Mouse (Mus musculus): ENCODE results near the gene Tmem115. TPM values are rescaled to one million over a fixed set of nuclear protein-coding genes. Genes with fewer than 3 reads are reported as not detected.
A peak's percentile ranks its signal among the peaks of the same experiment; 100 is the strongest.
"Not testable (repeated sequence)": the region's sequence is repeated elsewhere in the genome, so short reads cannot be mapped to it uniquely, and the experiment has no call there.

Tmem115 gene
- polyA plus RNA-seq, 1 experiment from 2014 or later = 41.3 TPM

GRCm38 (mm10) chr9:107552690-107553393 lies 19.1 kb downstream of the Tmem115 start:
- peaks cover 14% of the 10 kb centered on the region for H3K36me3 ChIP-seq
- WGBS = 79% methylated on average over 5 of the region's 5 CpGs
- H3K9ac ChIP-seq (replicated peaks) = no peak overlapping the region
- H3K9me3 ChIP-seq = no peaks in the 10 kb centered on the region
- H3K4me1 ChIP-seq (replicated peaks) = peaks cover 51% of the 10 kb centered on the region
- no peak overlapping the region for H3K27ac ChIP-seq
- no peak for ATAC-seq
- H3K4me3 ChIP-seq (replicated peaks) = peak overlapping the region; percentile 60; the same call in 1 of the 2 replicates
- H3K27me3 ChIP-seq = peaks cover 57% of the 10 kb centered on the region
- peak overlapping the region; percentile 95; the same call in 1 of the 2 replicates for H3K4me2 ChIP-seq (replicated peaks)

DNA sequence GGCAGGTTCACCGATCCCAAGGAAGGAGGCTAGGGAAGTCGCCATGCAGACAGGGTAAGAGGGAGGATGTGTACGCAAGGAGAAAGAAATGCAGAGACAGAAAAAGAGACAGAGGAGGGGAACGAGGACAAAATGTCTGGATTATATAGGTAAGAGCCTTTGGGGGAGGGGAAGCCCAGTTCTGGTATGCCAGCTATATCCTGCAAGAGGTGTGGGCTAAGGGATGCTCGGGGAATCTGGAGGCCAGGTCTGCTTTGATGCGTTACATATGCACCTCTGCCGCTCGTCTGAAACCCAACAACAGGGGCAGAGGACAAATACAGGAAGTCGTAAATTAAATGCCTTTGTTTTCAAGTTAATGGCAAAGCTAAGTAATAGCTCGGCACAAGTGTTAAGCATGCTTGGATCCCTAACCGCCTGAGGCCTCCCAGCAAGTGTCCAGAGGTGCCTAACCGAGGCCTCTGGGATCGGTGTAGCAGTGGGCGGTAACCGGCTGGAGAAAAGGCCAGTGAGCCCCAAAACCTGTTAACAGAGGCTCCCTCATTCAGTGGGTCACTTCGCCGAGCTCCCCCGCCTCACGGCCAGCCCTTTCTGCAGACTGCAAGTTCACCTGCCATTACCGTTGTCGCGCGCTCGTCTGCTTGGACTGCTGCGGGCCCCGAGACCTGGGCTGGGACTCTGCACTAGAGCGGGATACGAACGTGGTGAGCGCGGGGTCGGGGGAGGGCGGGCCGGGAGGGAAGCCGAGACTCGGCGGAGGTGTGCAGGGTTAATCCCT lies 20.0 kb downstream of the Tmem115 start:
- Histone ChIP-seq H3K9ac (replicated peaks) (peak overlapping the region; percentile 74), H3K27ac (peak overlapping the region; percentile 82), H3K4me2 (replicated peaks) (peak overlapping the region; percentile 95), H3K4me3 (replicated peaks) (peak overlapping the region; percentile 60), H3K9me3 (no peaks in the 10 kb centered on the region), H3K36me3 (peaks cover 23% of the 10 kb centered on the region), H3K4me1 (replicated peaks) (peaks cover 51% of the 10 kb centered on the region), H3K27me3 (peaks cover 48% of the 10 kb centered on the region)
- peak; percentile 26 for ATAC-seq
- WGBS = 7% methylated on average over 37 of the region's 37 CpGs

DNA sequence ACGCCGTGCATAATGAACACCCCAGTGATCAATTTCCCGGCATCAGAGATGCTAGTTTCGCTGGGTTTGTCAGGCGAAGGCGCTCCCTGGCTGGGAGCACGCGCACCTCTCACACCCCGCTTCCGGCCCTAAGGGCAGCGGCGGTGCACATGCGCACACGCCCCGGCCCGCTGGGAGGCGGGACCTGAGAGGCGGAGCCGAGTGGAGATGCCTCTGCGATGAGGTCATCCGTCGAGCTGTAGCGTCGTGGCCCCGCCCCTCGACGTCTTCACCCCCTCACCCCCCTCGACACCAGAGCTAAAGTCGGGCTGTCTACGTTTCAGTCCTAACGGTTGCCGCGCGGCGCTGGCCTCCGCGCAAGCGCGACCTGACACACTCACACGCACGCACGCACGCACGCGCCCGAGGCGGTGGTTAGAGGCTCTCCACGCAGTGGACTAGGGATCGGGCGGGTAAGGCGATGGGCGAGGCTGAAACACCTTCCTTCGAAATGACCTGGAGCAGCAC lies 20.6 kb downstream of the Tmem115 start:
- under 1% methylated on average over 53 of the region's 53 CpGs for WGBS
- H3K4me1 ChIP-seq (replicated peaks) = peaks cover 51% of the 10 kb centered on the region
- H3K27me3 ChIP-seq = peaks cover 41% of the 10 kb centered on the region
- no peaks in the 10 kb centered on the region for H3K9me3 ChIP-seq
- peak overlapping the region; percentile 95 for H3K4me2 ChIP-seq (replicated peaks)
- H3K36me3 ChIP-seq = peaks cover 30% of the 10 kb centered on the region
- H3K4me3 ChIP-seq (replicated peaks) = peak overlapping the region; percentile 60
- peak overlapping the region; percentile 81 for H3K9ac ChIP-seq (replicated peaks)
- peak; percentile 95 for ATAC-seq
- peak overlapping the region; percentile 84 for H3K27ac ChIP-seq

DNA sequence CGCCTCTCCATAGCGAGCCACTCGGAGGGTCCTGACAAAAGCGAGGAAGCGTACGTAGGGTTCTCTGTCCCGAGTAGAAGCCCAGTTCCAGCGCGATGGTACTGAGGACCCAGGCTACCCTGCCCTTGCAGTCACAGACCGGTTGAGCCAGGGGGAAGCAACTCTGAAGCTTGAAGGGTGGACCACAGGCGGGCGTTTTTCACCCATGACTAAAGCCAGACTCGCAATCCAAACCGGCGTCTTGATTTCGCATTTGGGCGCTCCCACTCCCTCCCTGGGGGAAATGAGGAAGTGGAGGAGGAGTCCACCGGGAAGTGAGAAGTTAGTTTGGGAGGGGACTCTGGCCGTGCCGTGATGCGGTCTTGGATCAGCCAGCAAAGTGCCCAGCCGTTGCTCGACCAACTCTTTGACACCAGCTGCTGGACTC lies 21.3 kb downstream of the Tmem115 start:
- H3K4me2 ChIP-seq (replicated peaks) = peak overlapping the region; percentile 95
- under 1% methylated on average over 23 of the region's 23 CpGs for WGBS
- peak overlapping the region; percentile 81 for H3K9ac ChIP-seq (replicated peaks)
- peaks cover 51% of the 10 kb centered on the region for H3K4me1 ChIP-seq (replicated peaks)
- peak; percentile 55 for ATAC-seq
- peak overlapping the region; percentile 60 for H3K4me3 ChIP-seq (replicated peaks)
- peaks cover 36% of the 10 kb centered on the region for H3K36me3 ChIP-seq
- H3K27me3 ChIP-seq = peaks cover 35% of the 10 kb centered on the region
- H3K9me3 ChIP-seq = no peaks in the 10 kb centered on the region
- peak overlapping the region; percentile 84 for H3K27ac ChIP-seq

GRCm38 (mm10) chr9:107555701-107556100 lies 22.0 kb downstream of the Tmem115 start:
- Histone ChIP-seq H3K9ac (replicated peaks) (peak overlapping the region; percentile 81), H3K4me3 (replicated peaks) (peak overlapping the region; percentile 60), H3K36me3 (peaks cover 43% of the 10 kb centered on the region), H3K27me3 (peaks cover 28% of the 10 kb centered on the region), H3K4me1 (replicated peaks) (peaks cover 49% of the 10 kb centered on the region), H3K9me3 (no peaks in the 10 kb centered on the region), H3K4me2 (replicated peaks) (peak overlapping the region; percentile 95), H3K27ac (no peak overlapping the region)
- ATAC-seq = no peak
- WGBS = 49% methylated on average over 2 of the region's 2 CpGs

DNA sequence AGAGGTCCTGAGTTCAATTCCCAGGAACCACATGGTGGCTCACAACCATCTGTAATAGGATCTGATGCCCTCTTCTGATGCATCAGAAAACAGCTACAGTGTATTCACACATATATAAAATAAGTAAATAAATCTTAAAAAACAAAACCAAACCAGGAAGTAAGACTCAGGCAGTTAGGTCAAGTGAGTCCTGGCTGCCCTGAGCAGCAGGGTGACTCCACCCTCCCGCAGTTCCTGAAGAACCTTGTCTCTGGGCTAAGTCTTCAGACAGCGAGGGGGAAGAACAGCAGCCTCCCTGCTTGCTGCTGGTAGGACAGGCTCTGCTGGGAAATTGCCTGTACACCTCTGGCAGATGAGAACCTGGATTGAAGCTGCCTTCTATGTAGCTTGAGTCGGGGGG lies 22.6 kb downstream of the Tmem115 start:
- no peak for ATAC-seq
- Histone ChIP-seq H3K4me3 (replicated peaks) (peak overlapping the region; percentile 60), H3K27ac (no peak overlapping the region), H3K4me2 (replicated peaks) (peak overlapping the region; percentile 95), H3K4me1 (replicated peaks) (peaks cover 42% of the 10 kb centered on the region), H3K36me3 (peaks cover 49% of the 10 kb centered on the region), H3K9ac (replicated peaks) (0 out of 2 replicates have a peak overlapping the region, but pooled peaks have one; percentile 39), H3K27me3 (peaks cover 22% of the 10 kb centered on the region), H3K9me3 (no peaks in the 10 kb centered on the region)
- 84% methylated on average over 3 of the region's 3 CpGs for WGBS

- Histone ChIP-seq H3K27ac (peak within 1 kb of the TSS; percentile 73), H3K36me3 (peaks cover 67% of the 10 kb centered on the region)
- WGBS = 0% methylated on average over 44 of the region's 46 CpGs
Measured at GRCm38 (mm10) chr9:107563029-107563581, 29.4 kb downstream of the Tmem115 start, which contains the start of gene Tusc2. Gene Tusc2 (plus strand): TSS chr9:107563255.

GRCm38 (mm10) chr9:107565556-107565955 lies 31.8 kb downstream of the Tmem115 start:
- 52% methylated on average over 5 of the region's 5 CpGs for WGBS
- H3K4me2 ChIP-seq (replicated peaks); H3K27me3 ChIP-seq; H3K9ac ChIP-seq (replicated peaks); ATAC-seq; H3K9me3 ChIP-seq; H3K27ac ChIP-seq: not testable (repeated sequence)
- peaks cover 55% of the 10 kb centered on the region for H3K4me1 ChIP-seq (replicated peaks)
- peaks cover 46% of the 10 kb centered on the region for H3K36me3 ChIP-seq
- 0 out of 2 replicates have a peak overlapping the region, but pooled peaks have one; percentile 5 for H3K4me3 ChIP-seq (replicated peaks)

More at GRCm38 (mm10) chr9:107563029-107563581, 29.4 kb downstream of the Tmem115 start, which contains the start of gene Tusc2:
- Histone ChIP-seq H3K4me1 (replicated peaks) (peaks cover 44% of the 10 kb centered on the region), H3K27me3 (no peaks in the 10 kb centered on the region), H3K9me3 (no peaks in the 10 kb centered on the region), H3K4me3 (replicated peaks) (peak within 1 kb of the TSS; percentile 90), H3K4me2 (replicated peaks) (peak within 1 kb of the TSS; percentile 79), H3K9ac (replicated peaks) (peak within 1 kb of the TSS; percentile 92)
- peak; percentile 99 for ATAC-seq

GRCm38 (mm10) chr9:107566041-107566709 lies 32.4 kb downstream of the Tmem115 start:
- no peak for ATAC-seq
- H3K36me3 ChIP-seq = peaks cover 46% of the 10 kb centered on the region
- no peaks in the 10 kb centered on the region for H3K9me3 ChIP-seq
- H3K27ac ChIP-seq = peak overlapping the region; percentile 35; the same call in 1 of the 2 replicates
- WGBS = 62% methylated on average over 15 of the region's 15 CpGs
- 0 out of 2 replicates have a peak overlapping the region, but pooled peaks have one; percentile 9 for H3K4me2 ChIP-seq (replicated peaks)
- H3K27me3 ChIP-seq = no peaks in the 10 kb centered on the region
- no peak overlapping the region for H3K9ac ChIP-seq (replicated peaks)
- H3K4me3 ChIP-seq (replicated peaks) = no peak overlapping the region
- peaks cover 61% of the 10 kb centered on the region for H3K4me1 ChIP-seq (replicated peaks)

DNA sequence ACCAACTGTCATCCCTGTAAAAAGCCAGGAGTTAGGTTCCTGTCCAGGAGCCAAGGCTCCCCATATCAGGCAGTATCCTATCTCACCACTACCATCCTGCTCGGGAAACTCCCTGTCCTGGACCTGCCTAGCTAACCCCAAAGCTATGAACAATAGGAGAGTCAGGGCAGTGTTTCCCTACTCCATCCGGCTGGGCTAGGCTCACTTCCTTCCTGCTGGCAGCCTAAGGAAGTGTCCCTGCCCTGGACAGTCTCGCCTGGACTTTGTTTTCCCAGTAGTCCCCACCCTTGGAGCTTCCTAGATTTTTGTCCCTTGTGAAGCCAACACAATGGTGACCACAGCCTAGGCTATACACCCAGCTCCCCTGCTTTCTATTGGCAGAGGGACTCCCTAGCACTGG lies 33.1 kb downstream of the Tmem115 start:
- Histone ChIP-seq H3K36me3 (peaks cover 46% of the 10 kb centered on the region), H3K9ac (replicated peaks) (0 out of 2 replicates have a peak overlapping the region, but pooled peaks have one; percentile 96), H3K4me2 (replicated peaks) (peak overlapping the region; percentile 96; the same call in 1 of the 2 replicates), H3K4me1 (replicated peaks) (peaks cover 68% of the 10 kb centered on the region), H3K9me3 (no peaks in the 10 kb centered on the region), H3K27ac (peak overlapping the region; percentile 35; the same call in 1 of the 2 replicates), H3K4me3 (replicated peaks) (no peak overlapping the region), H3K27me3 (no peaks in the 10 kb centered on the region)
- WGBS = 63% methylated on average over 3 of the region's 3 CpGs
- ATAC-seq = no peak

DNA sequence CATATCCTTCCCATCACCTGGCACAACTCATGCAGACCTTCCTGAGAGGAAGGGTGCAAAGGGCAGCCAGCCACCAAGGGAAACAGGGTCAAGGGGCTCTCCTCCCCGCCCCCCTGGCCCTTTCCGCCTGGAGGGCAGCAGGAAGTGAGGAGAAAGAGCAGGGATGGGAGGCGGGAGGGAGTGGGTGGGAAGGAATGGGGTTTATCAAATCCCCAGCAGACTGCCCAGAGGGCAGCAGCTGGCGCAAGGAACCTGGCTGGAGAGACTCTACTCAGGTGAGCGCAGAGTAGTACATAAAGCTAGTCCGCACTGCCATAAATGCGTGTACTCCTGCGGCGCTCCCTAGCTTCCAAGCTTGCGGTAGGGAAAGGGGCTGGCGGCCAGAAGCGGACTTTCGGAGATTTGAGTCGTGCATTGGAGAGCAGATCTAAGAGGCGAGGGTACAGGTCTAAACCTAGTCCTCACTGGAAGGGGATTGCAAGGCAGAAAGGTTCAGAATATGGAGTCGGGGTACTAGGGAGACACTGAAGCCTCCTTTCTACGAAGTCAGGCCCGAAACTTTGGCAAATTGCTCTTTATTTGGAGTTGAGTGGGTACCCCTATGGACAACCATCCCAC lies 34.1 kb downstream of the Tmem115 start, which contains the start of gene Hyal2:
TSS of gene Hyal2 (plus strand) at position 244 of the 618 bp plus-strand sequence.
- Histone ChIP-seq H3K27me3 (no peaks in the 10 kb centered on the region), H3K9ac (replicated peaks) (peak within 1 kb of the TSS; percentile 96), H3K27ac (peak within 1 kb of the TSS; percentile 89), H3K4me1 (replicated peaks) (peaks cover 70% of the 10 kb centered on the region), H3K9me3 (no peaks in the 10 kb centered on the region), H3K4me2 (replicated peaks) (peak within 1 kb of the TSS; percentile 96), H3K36me3 (peaks cover 51% of the 10 kb centered on the region), H3K4me3 (replicated peaks) (peak within 1 kb of the TSS; percentile 71)
- 3% methylated on average over 18 of the region's 18 CpGs for WGBS
- no peak for ATAC-seq
